Comparison of ENCODE assay signal across 8 mouse cellular contexts in the genomic region with DNA sequence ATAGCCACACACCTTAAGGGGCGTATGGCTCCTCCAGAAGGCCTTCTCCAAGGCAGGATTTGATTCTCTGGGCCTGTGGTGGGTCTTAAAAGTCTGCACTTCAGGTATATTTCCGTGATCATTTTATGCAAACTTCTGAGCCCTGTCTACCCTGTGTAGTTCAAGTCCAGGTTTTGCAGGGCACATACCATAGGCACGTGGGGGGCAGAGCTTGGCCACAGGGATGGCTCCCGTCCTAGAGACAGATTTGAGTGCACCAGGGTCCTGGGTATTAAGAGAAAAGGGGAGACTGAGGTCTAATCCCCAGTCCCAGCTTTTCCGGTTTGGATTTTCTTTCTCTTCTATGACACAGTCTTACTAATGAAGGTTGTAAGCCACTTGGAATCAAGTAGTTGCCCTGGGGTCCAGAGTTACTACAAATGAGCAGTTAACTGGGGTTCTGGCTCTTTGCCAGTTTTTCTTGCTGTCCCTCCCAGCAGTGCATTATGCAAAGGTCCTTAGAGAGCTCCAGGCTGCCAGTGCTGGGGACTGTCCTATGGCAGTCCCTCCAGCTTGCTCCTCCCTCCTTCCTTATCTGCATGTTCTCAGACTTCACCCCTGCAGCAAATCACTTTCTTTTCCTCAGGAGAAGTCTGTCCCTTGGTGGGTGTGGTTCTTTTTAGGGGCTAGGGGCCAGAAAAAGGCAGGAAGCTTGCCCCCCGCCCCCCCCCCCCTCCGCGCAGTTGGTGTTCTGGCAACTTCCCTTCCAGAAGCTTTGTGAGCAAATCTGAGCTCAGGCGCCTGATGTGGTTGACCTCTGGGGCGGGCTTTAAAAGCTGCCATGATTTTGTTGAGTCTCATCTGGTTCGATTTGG.
DNase-seq lines count a peak whose midpoint lies in the region; ATAC-seq lines count a peak whose summit lies in the region.

No protein-coding gene starts in this region.

- no peak overlapping the region for H3K4me2 ChIP-seq in forebrain, embryonic 12.5 days

- peak; percentile 79 for ATAC-seq in forebrain, embryonic 12.5 days (ENCODE audit: low FRiP score)
- no peak for ATAC-seq in cerebellum, adult (ENCODE audit: insufficient number of reproducible peaks, low FRiP score, low TSS enrichment)

- no peaks in the 10 kb centered on the region for H3K27me3 ChIP-seq in forebrain, embryonic 12.5 days
- no peaks in the 10 kb centered on the region for H3K27me3 ChIP-seq in limb, embryonic 10.5 days (ENCODE audit: low read depth, poor library complexity, severe bottlenecking)
- H3K27me3 ChIP-seq in midbrain, embryonic 10.5 days (ENCODE audit: low read depth, poor library complexity, severe bottlenecking) = no peaks in the 10 kb centered on the region

- no peak overlapping the region for H3K4me3 ChIP-seq in forebrain, embryonic 12.5 days (replicated peaks)
- peak overlapping the region; percentile 21 for H3K4me3 ChIP-seq in limb, embryonic 10.5 days
- no peak overlapping the region for H3K4me3 ChIP-seq in midbrain, embryonic 10.5 days

- WGBS in forebrain, embryonic 12.5 days = 44% methylated on average over 11 of the region's 11 CpGs
- WGBS in limb, embryonic 10.5 days = 38% methylated on average over 11 of the region's 11 CpGs
- WGBS in midbrain, embryonic 10.5 days = 51% methylated on average over 11 of the region's 11 CpGs

- peak; percentile 22 to 44 for DNase-seq in adrenal gland, postnatal 36 days
- peak; percentile 52 for DNase-seq in heart, postnatal 4 days
- DNase-seq in limb, embryonic 10.5 days (ENCODE audit: low spot score) = peak; percentile 62
- DNase-seq in midbrain, embryonic 10.5 days (ENCODE audit: low spot score) = peak; percentile 36
- no peak for DNase-seq in layer of hippocampus, postnatal 36 days
- DNase-seq in cerebellum, adult 11-12 months = no peak

- peaks cover 7% of the 10 kb centered on the region for H3K4me1 ChIP-seq in forebrain, embryonic 12.5 days
- peaks cover 30% of the 10 kb centered on the region for H3K4me1 ChIP-seq in limb, embryonic 10.5 days
- peaks cover 11% of the 10 kb centered on the region for H3K4me1 ChIP-seq in midbrain, embryonic 10.5 days

- no peak overlapping the region; the same call in 1 of the 2 replicates for H3K27ac ChIP-seq in forebrain, embryonic 12.5 days
- peak overlapping the region; percentile 85 for H3K27ac ChIP-seq in limb, embryonic 10.5 days
- peak overlapping the region; percentile 70; the same call in 1 of the 2 replicates for H3K27ac ChIP-seq in midbrain, embryonic 10.5 days (replicated peaks)

- H3K36me3 ChIP-seq in forebrain, embryonic 12.5 days (replicated peaks) = no peaks in the 10 kb centered on the region
- 0 out of 2 replicates have a peak, but pooled peaks cover 2% of the 10 kb centered on the region for H3K36me3 ChIP-seq in limb, embryonic 10.5 days
- H3K36me3 ChIP-seq in midbrain, embryonic 10.5 days = no peaks in the 10 kb centered on the region

- H3K9me3 ChIP-seq in forebrain, embryonic 12.5 days = peaks cover 15% of the 10 kb centered on the region; the same call in 1 of the 2 replicates
- H3K9me3 ChIP-seq in limb, embryonic 10.5 days (replicated peaks) = peaks cover 5% of the 10 kb centered on the region
- H3K9me3 ChIP-seq in midbrain, embryonic 10.5 days (replicated peaks) = peaks cover 14% of the 10 kb centered on the region; the same call in 1 of the 2 replicates

- no peak overlapping the region for H3K9ac ChIP-seq in forebrain, embryonic 12.5 days

Comparison
In these comparisons a context has a peak if more than half of its experiments do, and no peak if none do; other contexts are left out.
1. DNase-seq: peak in adrenal gland, postnatal 36 days (2 of 2), heart, postnatal 4 days (single experiment), limb, embryonic 10.5 days (single experiment) and midbrain, embryonic 10.5 days (single experiment); none in layer of hippocampus, postnatal 36 days (0 of 2) and cerebellum, adult 11-12 months (single experiment).